Mouse (Mus musculus) brain, embryonic 14.5 days (tissue): ENCODE data around the gene Trio.

Experiments
- CTCF ChIP-seq: fragments of 200-500 bp; IDR thresholded peaks from 2 replicates; pipeline ENCODE4 v1.5.1; 2012; ENCODE audit warnings: inconsistent platforms, mild to moderate bottlenecking, moderate library complexity, borderline replicate concordance; ENCODE audit not compliant: insufficient read depth, insufficient read length; ENCODE audit errors: extremely low read depth
- POLR2A ChIP-seq: fragments of 200-500 bp; IDR thresholded peaks from 2 replicates; pipeline ENCODE4 v1.6.1; 2012; ENCODE audit warnings: mild to moderate bottlenecking, inconsistent platforms, borderline replicate concordance; ENCODE audit not compliant: poor library complexity, insufficient read depth, insufficient read length, severe bottlenecking; ENCODE audit errors: extremely low read depth

DNA sequence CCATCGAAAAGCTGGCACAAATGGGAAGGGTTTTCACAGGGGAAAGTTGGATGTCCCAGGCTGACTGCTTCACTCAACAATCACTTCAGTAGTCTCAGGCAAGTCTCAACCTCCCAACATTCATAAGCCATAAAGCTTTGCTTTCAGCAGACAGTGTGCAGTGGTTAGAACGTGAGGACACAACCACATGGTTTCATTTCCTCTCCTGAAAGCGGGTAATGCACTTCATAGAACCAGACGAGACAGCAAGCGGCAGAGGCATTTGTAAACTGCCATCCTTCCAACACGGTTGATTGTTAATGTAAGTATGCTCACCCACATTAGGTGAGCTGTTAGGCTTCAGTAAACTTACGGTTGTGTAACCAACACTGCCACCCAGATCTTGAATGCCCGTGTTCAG lies 51.0 kb downstream of the Trio start:
- TF ChIP-seq POLR2A (no peak), CTCF (no peak)
